Mouse (Mus musculus) heart, embryonic 11.5 days (tissue): ENCODE measurements at regions not wholly inside any gene's neighbourhood (a gene's known extent, or its start where the extent isn't known, plus 50 kb on each side); places are given as distances from the start of the nearest gene placed in this dataset.

Experiments
- ATAC-seq: fragments of 200-750 bp; cut with Nextera tagmentation; replicated peaks from 2 replicates; pipeline ENCODE4 v1.8.0; 2017; ENCODE audit warnings: moderate library complexity; ENCODE audit not compliant: insufficient number of reproducible peaks, low FRiP score, low TSS enrichment
- H3K27ac ChIP-seq: fragments of 300-500 bp; sonication (generic); 2 replicates; pipeline ENCODE4 v1.5.1; 2014; ENCODE audit warnings: mild to moderate bottlenecking, low read depth, low read length
- H3K27me3 ChIP-seq: fragments of 300-500 bp; sonication (generic); 2 replicates; pipeline ENCODE4 v1.6.1; 2014; ENCODE audit warnings: mild to moderate bottlenecking, low read length, mixed read lengths; ENCODE audit not compliant: control insufficient read depth, insufficient read depth
- H3K36me3 ChIP-seq: fragments of 300-500 bp; sonication (generic); 2 replicates; pipeline ENCODE4 v1.6.1; 2014; ENCODE audit warnings: mild to moderate bottlenecking, low read length, moderate library complexity, mixed read lengths; ENCODE audit not compliant: control insufficient read depth, insufficient read depth
- H3K4me1 ChIP-seq: fragments of 300-500 bp; sonication (generic); 2 replicates; pipeline ENCODE4 v1.6.1; 2014; ENCODE audit warnings: low read length; ENCODE audit not compliant: control insufficient read depth, insufficient read depth
- H3K4me2 ChIP-seq: fragments of 300-500 bp; sonication (generic); 2 replicates; pipeline ENCODE4 v1.6.1; 2014; ENCODE audit warnings: mild to moderate bottlenecking, moderate library complexity
- H3K4me3 ChIP-seq: fragments of 300-500 bp; sonication (generic); 2 replicates; pipeline ENCODE4 v1.5.1; 2014; ENCODE audit warnings: low read depth, low read length
- H3K9ac ChIP-seq: fragments of 300-500 bp; sonication (generic); 2 replicates; pipeline ENCODE4 v1.6.1; 2014; ENCODE audit warnings: mild to moderate bottlenecking, low read depth, low read length, moderate library complexity
- H3K9me3 ChIP-seq: fragments of 300-500 bp; sonication (generic); replicated peaks from 2 replicates; pipeline ENCODE4 v1.6.1; 2016; ENCODE audit warnings: low read length; ENCODE audit not compliant: control insufficient read depth
- WGBS: fragments of 180-500 bp; shearing (Covaris S2); extraction: QIAGEN DNeasy Blood & Tissue Kit; methylation state at CpG from one replicate; pipeline ENCODE4 v1.1.7; 2014; ENCODE audit not compliant: insufficient replicate concordance; 5-methylcytosine and 5-hydroxymethylcytosine counted together

- ATAC-seq, result no peak
- no peaks in the 10 kb centered on the region for H3K9me3 ChIP-seq
- H3K4me2 ChIP-seq, result no peak overlapping the region
- no peaks in the 10 kb centered on the region for H3K4me1 ChIP-seq
- H3K9ac ChIP-seq, result no peak overlapping the region
- 64% methylated on average over 6 of the region's 6 CpGs for WGBS
- no peaks in the 10 kb centered on the region for H3K36me3 ChIP-seq
- no peak overlapping the region for H3K4me3 ChIP-seq
- H3K27me3 ChIP-seq, result no peaks in the 10 kb centered on the region
- no peak overlapping the region for H3K27ac ChIP-seq
These were observed 82.0 kb upstream of the Sox2 start for GRCm38 (mm10) chr3:34568086-34568650.

- ATAC-seq, result no peak
- Histone ChIP-seq H3K9me3 (no peaks in the 10 kb centered on the region), H3K27ac (no peak overlapping the region), H3K27me3 (no peaks in the 10 kb centered on the region), H3K4me3 (no peak overlapping the region), H3K36me3 (no peaks in the 10 kb centered on the region), H3K4me2 (no peak overlapping the region), H3K9ac (no peak overlapping the region), H3K4me1 (no peaks in the 10 kb centered on the region)
- WGBS, result 38% methylated on average over 4 of the region's 4 CpGs
These were observed 84.8 kb upstream of the Sox2 start for GRCm38 (mm10) chr3:34565386-34565785.

GRCm38 (mm10) chr3:34562893-34563292 lies 87.3 kb upstream of the Sox2 start:
- 68% methylated on average over 8 of the region's 8 CpGs for WGBS
- H3K27me3 ChIP-seq, result no peaks in the 10 kb centered on the region
- no peaks in the 10 kb centered on the region for H3K36me3 ChIP-seq
- no peak overlapping the region for H3K4me2 ChIP-seq
- no peak overlapping the region for H3K9ac ChIP-seq
- H3K4me1 ChIP-seq, result no peaks in the 10 kb centered on the region
- no peaks in the 10 kb centered on the region for H3K9me3 ChIP-seq
- no peak overlapping the region for H3K27ac ChIP-seq
- H3K4me3 ChIP-seq, result no peak overlapping the region
- ATAC-seq, result no peak

DNA sequence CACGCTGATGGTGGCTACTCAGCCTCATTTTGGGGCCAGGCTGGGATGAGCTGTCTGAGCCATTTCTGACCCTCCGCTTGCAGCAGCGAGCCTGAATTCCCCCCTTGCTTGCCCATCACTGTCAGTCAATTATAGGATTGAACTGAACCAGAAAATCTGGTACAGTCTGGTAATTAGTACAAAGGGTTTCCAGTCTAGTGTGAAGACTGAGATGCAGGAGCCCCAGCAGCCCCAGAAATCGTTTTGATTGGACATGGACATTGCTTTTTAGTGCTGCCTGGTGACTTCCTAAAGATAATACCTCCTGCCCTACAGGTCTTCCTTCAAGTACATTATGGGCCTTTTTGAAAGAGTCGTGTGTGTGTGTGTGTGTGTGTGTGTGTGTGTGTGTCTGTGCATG lies 88.5 kb upstream of the Sox2 start:
- no peaks in the 10 kb centered on the region for H3K4me1 ChIP-seq
- no peaks in the 10 kb centered on the region for H3K27me3 ChIP-seq
- no peak overlapping the region for H3K9ac ChIP-seq
- H3K9me3 ChIP-seq, result no peaks in the 10 kb centered on the region
- 67% methylated on average over 5 of the region's 5 CpGs for WGBS
- H3K4me2 ChIP-seq, result no peak overlapping the region
- no peak for ATAC-seq
- no peak overlapping the region for H3K27ac ChIP-seq
- H3K36me3 ChIP-seq, result no peaks in the 10 kb centered on the region
- no peak overlapping the region for H3K4me3 ChIP-seq

- no peak for ATAC-seq
- no peak overlapping the region for H3K27ac ChIP-seq
- H3K4me2 ChIP-seq, result no peak overlapping the region
- H3K36me3 ChIP-seq, result no peaks in the 10 kb centered on the region
- H3K4me1 ChIP-seq, result no peaks in the 10 kb centered on the region
- no peak overlapping the region for H3K4me3 ChIP-seq
- 71% methylated on average over 13 of the region's 13 CpGs for WGBS
- no peaks in the 10 kb centered on the region for H3K27me3 ChIP-seq
- no peak overlapping the region for H3K9ac ChIP-seq
- no peaks in the 10 kb centered on the region for H3K9me3 ChIP-seq
These were observed 90.1 kb upstream of the Sox2 start for GRCm38 (mm10) chr3:34559841-34560703.

DNA sequence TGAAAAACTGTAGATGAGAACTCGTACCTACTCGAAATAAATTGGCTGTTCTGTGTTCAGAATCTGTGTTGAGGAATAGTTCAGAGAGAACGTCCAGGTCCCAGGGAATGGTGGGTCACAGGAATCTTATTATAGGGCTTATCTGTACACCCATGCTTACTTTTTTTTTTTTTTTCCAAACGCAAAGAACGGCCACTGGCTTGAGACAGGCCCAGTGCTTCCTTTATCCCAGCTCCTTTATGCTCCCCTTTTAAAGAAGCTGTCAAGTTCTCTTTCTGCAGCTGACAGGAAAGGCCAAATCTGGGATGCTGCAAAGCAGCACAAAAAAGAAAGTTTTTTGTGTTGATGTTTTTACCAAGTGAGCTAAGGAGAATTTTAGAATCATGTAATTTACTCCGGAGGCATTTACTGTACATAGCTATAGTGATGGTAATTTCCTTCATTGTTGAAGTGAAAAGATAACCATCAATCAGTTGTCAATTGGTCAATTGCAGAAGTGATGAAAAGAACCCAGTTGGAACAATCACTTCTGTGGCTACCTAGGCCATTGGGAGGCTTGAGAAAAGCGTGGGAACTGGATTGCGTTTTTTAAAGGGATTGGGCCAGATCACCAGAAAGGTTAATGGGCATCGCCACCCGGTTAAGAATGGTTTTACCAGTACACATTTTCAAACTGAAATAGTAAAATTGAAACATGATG lies 91.2 kb upstream of the Sox2 start:
- no peaks in the 10 kb centered on the region for H3K36me3 ChIP-seq
- no peaks in the 10 kb centered on the region for H3K27me3 ChIP-seq
- H3K9ac ChIP-seq, result no peak overlapping the region
- no peak overlapping the region for H3K27ac ChIP-seq
- H3K9me3 ChIP-seq, result no peaks in the 10 kb centered on the region
- WGBS, result 64% methylated on average over 10 of the region's 10 CpGs
- no peaks in the 10 kb centered on the region for H3K4me1 ChIP-seq
- no peak overlapping the region for H3K4me3 ChIP-seq
- no peak overlapping the region for H3K4me2 ChIP-seq
- no peak for ATAC-seq

- 62% methylated on average over 17 of the region's 17 CpGs for WGBS
- Histone ChIP-seq H3K4me3 (no peak overlapping the region), H3K36me3 (no peaks in the 10 kb centered on the region), H3K4me2 (no peak overlapping the region), H3K9me3 (no peaks in the 10 kb centered on the region), H3K9ac (no peak overlapping the region), H3K4me1 (no peaks in the 10 kb centered on the region), H3K27me3 (no peaks in the 10 kb centered on the region), H3K27ac (no peak overlapping the region)
- no peak for ATAC-seq
These were observed 97.5 kb upstream of the Sox2 start for GRCm38 (mm10) chr3:34552542-34553208.

DNA sequence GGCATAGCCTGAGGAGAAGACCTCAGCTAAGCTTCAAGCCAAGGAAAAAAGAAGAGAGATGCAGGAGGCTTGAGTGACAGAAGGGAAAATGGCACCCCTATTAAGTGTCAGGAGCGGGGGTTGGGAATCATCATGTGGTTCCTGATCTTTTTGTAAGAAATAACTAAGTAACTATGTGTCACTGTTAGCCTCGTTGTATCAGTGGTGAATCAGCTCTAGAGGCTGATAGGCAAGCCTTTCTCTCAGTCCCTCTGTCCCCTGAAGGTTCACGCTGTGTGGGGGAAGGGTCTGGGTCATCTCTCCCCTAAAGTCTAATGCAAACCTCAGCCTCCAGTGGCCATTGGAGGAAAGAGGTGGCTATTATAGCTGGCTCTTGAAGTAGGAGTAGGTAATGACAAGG lies 99.1 kb upstream of the Sox2 start:
- Histone ChIP-seq H3K4me2 (no peak overlapping the region), H3K27me3 (no peaks in the 10 kb centered on the region), H3K4me1 (no peaks in the 10 kb centered on the region), H3K36me3 (no peaks in the 10 kb centered on the region), H3K9ac (no peak overlapping the region), H3K9me3 (no peaks in the 10 kb centered on the region), H3K27ac (no peak overlapping the region), H3K4me3 (no peak overlapping the region)
- ATAC-seq, result no peak
- 55% methylated on average over 3 of the region's 3 CpGs for WGBS
